In the genomic region with DNA sequence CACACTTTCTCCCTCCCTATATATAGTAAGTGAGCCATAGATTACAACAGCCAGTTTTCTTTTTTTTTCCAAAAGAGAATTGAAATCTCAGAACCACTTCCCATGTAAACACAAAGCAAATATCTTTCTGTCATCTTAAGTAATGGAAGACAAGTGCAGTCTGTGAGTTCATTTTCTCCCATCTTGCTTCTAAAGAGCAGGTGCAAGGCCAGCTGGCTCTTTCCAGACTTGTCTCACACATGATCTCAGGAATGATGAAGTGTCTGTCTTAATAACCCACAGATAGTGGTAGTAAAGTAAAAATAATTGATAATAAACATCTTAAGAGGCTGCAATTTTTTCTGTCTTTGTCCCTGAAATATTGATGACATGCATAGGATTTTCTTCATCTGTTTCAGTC, we compare ENCODE assay signal across 24 mouse cellular contexts.
"Had no signal": no experiment of that assay in that cellular context is flagged by ENCODE, and none has a peak within 500 bp of the region (broad histone marks: within the 10 kb centered on the region; RNA-seq: fewer than 3 reads in every experiment).

No protein-coding gene starts in this region.

- H3K9ac ChIP-seq: limb, embryonic 13.5 days; liver, embryonic 12.5 days; liver, embryonic 15.5 days; lung, embryonic 15.5 days; midbrain, embryonic 13.5 days; stomach, embryonic 15.5 days had no signal

- H3K4me3 ChIP-seq: limb, embryonic 10.5 days; limb, embryonic 13.5 days; liver, embryonic 12.5 days; liver, embryonic 15.5 days; lung, embryonic 15.5 days; megakaryocyte, embryonic 14.5 days; midbrain, embryonic 10.5 days; midbrain, embryonic 13.5 days; stomach, embryonic 15.5 days had no signal

- H3K27ac ChIP-seq: limb, embryonic 10.5 days; limb, embryonic 13.5 days; liver, embryonic 12.5 days; liver, embryonic 15.5 days; lung, embryonic 15.5 days; midbrain, embryonic 10.5 days; midbrain, embryonic 13.5 days; stomach, embryonic 15.5 days had no signal

- H3K4me2 ChIP-seq: limb, embryonic 13.5 days; liver, embryonic 12.5 days; liver, embryonic 15.5 days; lung, embryonic 15.5 days; midbrain, embryonic 13.5 days; stomach, embryonic 15.5 days had no signal

- DNase-seq: kidney, adult 18-20 months; kidney, adult 9 months; kidney, postnatal 14 days; kidney, postnatal 4 days; liver; lung, adult 18-20 months; lung, postnatal 10 days; lung, postnatal 36 days; right cerebral cortex, adult 18-20 months; right cerebral cortex, postnatal 14 days; right cerebral cortex, postnatal 4 days; thymus, adult 18-20 months; thymus, postnatal 36 days had no signal

- ATAC-seq: intestine, embryonic 16.5 days; liver, embryonic 12.5 days; midbrain, embryonic 13.5 days; midbrain, embryonic 16.5 days had no signal

- H3K36me3 ChIP-seq: limb, embryonic 10.5 days; limb, embryonic 13.5 days; liver, embryonic 12.5 days; liver, embryonic 15.5 days; lung, embryonic 15.5 days; midbrain, embryonic 10.5 days; midbrain, embryonic 13.5 days; stomach, embryonic 15.5 days had no signal

- H3K4me1 ChIP-seq: limb, embryonic 10.5 days; limb, embryonic 13.5 days; liver, embryonic 12.5 days; liver, embryonic 15.5 days; lung, embryonic 15.5 days; megakaryocyte, embryonic 14.5 days; midbrain, embryonic 10.5 days; midbrain, embryonic 13.5 days; stomach, embryonic 15.5 days had no signal

- H3K27me3 ChIP-seq: limb, embryonic 13.5 days; liver, embryonic 12.5 days; liver, embryonic 15.5 days; lung, embryonic 15.5 days; megakaryocyte, embryonic 14.5 days; midbrain, embryonic 13.5 days; stomach, embryonic 15.5 days had no signal

- H3K9me3 ChIP-seq: limb, embryonic 10.5 days; limb, embryonic 13.5 days; liver, embryonic 12.5 days; liver, embryonic 15.5 days; lung, embryonic 15.5 days; megakaryocyte, embryonic 14.5 days; midbrain, embryonic 10.5 days; midbrain, embryonic 13.5 days; stomach, embryonic 15.5 days had no signal
